Mouse (Mus musculus) neutrophil, adult 5-6 weeks (primary cell): Measurements from ENCODE around the gene Rpl9-ps1. TPM values are rescaled to one million over a fixed set of nuclear protein-coding genes. Genes with fewer than 3 reads are reported as not detected.

ENCODE experiments used
- total RNA-seq: library from RNA; stranded (forward); fragments of 200-1000 nt; gene quantifications from 2 replicates; pipeline ENCODE4 v1.2.3, GENCODE M21; 2017

Rpl9-ps1 gene
- total RNA-seq, 1 experiment from 2014 or later = 1.4 TPM

Other genes with a start within 250 kb of the Rpl9-ps1 start
- 0.37 and 1.0 TPM in 2 replicates for gene Rasl10b, start 236.5 kb downstream of the Rpl9-ps1 start, total RNA-seq
- not detected in 2 replicates for gene Gas2l2, start 216.2 kb downstream of the Rpl9-ps1 start, total RNA-seq
- gene 1700020L24Rik, start 207.9 kb downstream of the Rpl9-ps1 start, total RNA-seq = 0.93 and 2.6 TPM in 2 replicates
- 0.25 TPM in 1 of 2 replicates, not detected in the other for gene Mmp28, start 182.6 kb downstream of the Rpl9-ps1 start, total RNA-seq
- gene Taf15, start 172.5 kb downstream of the Rpl9-ps1 start, total RNA-seq = 59.3 and 61.3 TPM in 2 replicates
- gene Heatr9, start 123.4 kb downstream of the Rpl9-ps1 start, total RNA-seq = not detected in 2 replicates
- 14.0 and 15.2 TPM in 2 replicates for gene Ccl5, start 115.1 kb downstream of the Rpl9-ps1 start, total RNA-seq
- gene Ccl9, start 67.0 kb downstream of the Rpl9-ps1 start, total RNA-seq = 30.6 and 52.2 TPM in 2 replicates
- gene Ccl6, start 52.5 kb downstream of the Rpl9-ps1 start, total RNA-seq = 1,141 and 1,189 TPM in 2 replicates
- 25.6 and 29.2 TPM in 2 replicates for gene Ccl3, start 3.7 kb upstream of the Rpl9-ps1 start, total RNA-seq
- gene Ccl4, start 17.0 kb upstream of the Rpl9-ps1 start, total RNA-seq = 15.6 and 16.2 TPM in 2 replicates
- 160 TPM in 2 replicates for gene Wfdc17, start 58.4 kb upstream of the Rpl9-ps1 start, total RNA-seq
- gene Wfdc18, start 63.4 kb upstream of the Rpl9-ps1 start, total RNA-seq = 1.5 and 2.5 TPM in 2 replicates
- gene Wfdc21, start 101.3 kb upstream of the Rpl9-ps1 start, total RNA-seq = 177 and 234 TPM in 2 replicates
- 39.9 and 41.6 TPM in 2 replicates for gene Heatr6, start 108.1 kb upstream of the Rpl9-ps1 start, total RNA-seq
- 0.58 TPM in 1 of 2 replicates, not detected in the other for gene Hnf1b, start 204.4 kb upstream of the Rpl9-ps1 start, total RNA-seq